Mouse (Mus musculus): ENCODE measurements around the gene Tmem95.
"Not testable (repeated sequence)": the region's sequence is repeated elsewhere in the genome, so short reads cannot be mapped to it uniquely, and the experiment has no call there.

Tmem95 gene

DNA sequence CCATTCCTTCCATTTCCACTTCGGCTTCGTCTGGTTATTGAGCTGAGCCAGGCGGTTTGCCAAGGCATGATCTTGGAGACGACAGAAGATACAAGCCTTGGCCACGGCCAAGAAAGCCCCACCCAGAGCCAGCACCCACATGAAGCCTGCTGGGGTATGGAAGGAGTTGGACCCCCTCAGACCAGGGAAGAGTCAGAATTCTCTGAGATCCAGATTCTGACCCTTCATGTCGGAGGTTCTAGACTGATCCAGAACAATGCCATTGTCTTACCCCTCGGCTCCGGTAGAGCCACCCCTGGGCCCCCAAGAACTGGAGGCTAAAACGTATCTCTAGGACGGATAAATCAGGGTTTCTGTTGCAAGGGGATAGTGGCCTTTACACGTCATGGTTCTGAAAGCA is at the start of gene Tmem95:
Gene Tmem95 (minus strand): TSS at position 141 of the 400 bp plus-strand sequence.
- DNase-seq (ENCODE audit: low spot score) = no peak

DNA sequence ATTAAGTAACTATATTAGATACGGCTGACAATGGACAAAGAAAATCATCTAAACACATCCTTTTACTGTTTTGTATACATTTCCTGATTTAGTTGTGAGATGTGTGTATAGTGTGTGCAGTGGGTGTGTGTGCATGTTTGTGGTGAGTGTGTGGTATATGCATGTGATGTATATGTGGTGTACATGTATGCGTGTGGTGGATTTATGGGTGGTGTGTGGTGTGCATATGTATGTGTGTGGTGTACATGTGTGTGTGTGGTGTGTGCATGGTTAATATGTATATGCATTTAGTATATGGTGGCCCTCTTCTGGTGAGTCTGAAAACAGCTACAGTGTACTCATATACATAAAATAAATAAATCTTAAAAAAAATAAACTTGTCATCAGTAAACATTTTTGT is 49.7 kb upstream of the Tmem95 start:
- no peak for DNase-seq (ENCODE audit: low spot score)

DNA sequence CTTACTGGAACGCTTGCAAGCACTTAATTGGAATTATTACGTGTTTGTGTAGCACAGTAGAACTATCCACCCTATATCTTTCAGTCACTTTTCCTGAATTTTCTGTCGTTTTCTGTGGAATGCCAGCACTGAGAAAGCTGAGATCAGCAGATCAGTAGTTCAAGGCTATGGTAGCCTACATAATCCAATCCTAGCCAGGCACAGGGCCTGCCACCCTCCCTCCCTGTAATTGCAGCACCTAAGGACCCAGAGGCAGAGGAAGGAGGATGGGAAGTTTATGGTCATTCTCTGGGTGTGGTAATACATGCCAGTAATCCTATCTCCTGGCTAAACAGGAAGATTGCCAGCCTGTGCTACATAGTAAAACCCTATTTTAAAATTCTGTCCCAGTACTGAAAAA is 45.0 kb upstream of the Tmem95 start:
- no peak for DNase-seq (ENCODE audit: low spot score)

DNA sequence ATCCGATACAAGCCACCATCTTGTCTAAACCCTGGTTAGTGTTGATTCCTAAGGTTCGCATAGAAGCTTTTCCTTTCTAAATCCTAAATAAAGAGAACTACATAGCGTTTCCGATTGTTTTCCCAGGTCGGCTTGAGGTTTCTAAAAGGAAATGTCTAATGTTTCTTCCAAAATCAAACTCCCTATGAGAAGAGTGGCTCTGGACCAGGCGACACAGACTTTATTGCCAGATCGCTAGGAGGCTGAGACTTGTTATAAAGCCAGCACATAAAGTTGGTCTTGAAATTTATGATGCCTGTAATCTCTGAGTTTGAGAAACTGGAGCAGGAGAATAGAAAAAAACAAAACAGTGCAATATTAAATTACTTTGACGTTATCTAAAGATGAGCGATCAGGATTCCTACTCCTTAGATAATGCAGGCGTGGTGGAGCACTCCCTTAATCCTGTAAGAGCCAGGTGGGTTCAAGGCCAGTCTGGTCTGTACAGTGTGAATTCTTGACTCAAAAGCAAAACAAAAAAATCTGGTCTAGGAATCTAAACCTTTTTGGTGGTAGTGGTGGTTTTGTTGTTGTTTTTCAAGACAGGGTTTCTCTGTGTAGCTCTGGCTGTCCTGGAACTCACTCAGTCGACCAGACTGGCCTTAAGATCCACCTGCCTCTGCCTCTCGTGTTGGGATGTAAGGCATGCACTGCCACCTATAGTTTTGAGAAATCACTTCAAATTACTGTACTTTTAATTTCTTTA is 44.4 kb upstream of the Tmem95 start:
- DNase-seq (ENCODE audit: low spot score) = no peak

DNA sequence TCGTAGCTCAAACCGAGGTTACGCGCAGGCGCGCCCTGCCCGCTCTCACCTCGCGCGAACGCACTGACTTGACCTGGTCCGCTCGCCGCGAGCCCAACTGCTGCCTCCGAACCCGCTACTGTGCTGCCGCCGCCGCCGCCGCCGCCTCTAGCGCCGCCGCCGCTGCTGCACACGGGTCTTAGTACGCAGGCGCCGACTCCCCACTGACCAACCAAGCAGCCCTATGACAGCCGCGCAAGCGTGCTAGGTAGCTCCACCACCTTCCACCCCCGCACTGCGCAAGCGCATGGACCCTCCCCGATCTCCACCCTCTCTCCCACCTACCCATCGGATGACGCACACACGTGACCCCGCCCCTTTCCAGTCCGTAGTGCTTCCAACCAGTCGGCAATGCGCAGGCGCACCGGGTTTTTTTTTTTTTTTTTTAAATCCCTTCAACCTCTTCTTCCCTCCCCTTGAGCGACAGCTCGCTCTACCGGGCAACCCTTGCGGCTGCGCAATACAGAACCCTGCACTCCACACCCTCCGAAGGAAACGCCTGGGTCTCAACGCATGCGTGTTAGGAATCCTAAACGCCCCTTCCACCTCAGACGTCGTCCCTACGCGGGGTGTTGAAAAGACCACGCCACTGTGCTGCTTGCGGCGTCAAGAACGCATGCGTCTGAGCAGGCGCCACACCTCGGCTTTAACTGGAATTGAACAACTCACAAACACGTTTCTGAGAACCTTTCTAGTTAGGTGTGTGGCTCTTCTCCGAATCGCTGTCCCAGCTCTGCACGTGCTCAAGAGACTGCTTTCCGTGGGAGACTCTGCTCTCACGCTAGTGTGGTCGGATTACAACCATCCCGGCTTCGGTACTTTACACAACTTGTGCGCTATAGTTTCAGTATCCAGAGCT is 43.5 kb upstream of the Tmem95 start, which contains the start of gene Eif5a:
Gene Eif5a (minus strand): TSS at position 845 of the 898 bp plus-strand sequence.
- DNase-seq (ENCODE audit: low spot score) = peak; percentile 100

DNA sequence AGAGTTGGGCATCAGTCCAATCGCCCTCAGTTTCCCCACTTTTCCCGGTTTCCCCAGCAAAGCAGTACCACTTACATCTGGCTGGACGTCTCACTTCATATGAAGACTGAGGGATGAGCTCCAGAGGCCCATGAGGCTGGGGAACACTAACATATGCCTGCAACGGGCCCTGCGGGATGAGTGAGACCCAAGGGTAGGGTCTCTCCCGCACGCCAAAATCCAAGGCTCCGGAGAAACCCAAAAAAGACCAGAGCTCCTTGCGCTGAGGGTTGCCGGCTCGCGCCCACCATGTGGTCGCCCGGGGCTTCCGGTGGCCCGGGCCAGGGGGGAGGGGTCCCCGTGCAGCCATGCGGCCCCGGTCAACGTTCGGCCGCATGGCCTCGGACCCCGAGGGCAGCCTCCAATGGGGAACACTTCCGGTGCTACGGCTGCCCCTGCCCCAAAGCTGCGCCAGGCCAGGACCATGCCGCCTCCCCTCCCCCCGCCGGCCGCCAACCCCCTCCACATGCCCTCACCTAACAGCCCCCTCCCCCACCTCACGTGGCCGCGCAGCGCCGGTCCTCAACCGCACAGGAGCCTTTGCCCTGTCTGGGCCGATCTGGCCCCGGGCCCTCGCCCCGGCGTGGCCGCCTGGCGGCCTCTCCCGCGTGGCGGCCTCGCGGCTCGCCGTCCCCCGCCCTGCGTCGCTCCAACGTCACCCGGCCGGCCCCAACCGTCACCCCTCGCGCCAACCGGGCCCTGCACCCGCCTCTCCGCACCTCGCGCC is 42.6 kb upstream of the Tmem95 start:
- DNase-seq (ENCODE audit: low spot score) = peak; percentile 48

DNA sequence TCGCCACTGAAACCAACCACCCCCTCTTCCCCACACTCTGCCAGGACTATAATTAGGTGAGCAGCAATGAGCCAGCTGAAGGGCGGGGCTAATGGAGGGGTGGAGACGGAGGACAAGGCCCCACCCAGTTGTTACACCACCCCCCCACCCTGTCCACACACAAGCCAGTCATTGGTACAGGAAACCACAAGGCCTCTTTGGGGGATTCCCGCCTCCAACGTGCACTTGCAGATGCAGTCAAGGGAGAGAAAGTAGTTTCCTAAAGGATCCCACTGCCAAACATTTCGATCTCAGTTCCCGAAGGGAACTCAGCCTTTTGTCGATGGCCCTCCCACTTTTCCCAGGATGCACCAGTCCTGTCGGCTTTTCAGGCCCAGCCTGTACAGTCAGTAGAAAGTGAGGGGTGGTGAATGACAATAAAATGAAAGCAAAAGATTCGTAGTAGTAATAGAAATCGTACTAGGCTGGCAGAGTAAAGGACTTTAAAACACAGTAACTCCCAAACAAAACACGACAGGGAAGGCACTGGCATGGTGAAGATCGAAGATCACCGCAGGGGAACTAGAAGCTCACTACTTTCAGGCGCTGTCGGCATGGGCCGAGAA is 41.9 kb upstream of the Tmem95 start:
- DNase-seq (ENCODE audit: low spot score) = peak; percentile 72

DNA sequence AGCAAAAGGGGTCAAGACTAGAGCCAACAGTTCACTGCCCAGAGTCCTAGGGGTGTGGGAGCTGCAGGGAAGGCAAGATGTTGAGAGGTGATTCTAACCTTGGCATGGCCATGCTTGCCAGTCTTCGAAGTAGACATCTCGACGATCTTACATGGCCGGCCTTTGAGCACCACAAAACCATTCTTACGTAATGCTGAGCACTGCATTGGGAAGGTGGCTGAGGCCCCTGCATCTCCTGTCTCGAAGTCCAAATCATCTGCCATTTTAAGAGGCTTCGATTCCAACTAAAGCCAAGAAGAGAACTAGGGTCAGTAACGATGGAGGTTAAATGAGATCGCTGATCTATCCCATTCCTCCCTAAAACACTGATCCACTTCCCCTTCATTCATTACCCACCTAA is 41.2 kb upstream of the Tmem95 start:
- no peak for DNase-seq (ENCODE audit: low spot score)

DNA sequence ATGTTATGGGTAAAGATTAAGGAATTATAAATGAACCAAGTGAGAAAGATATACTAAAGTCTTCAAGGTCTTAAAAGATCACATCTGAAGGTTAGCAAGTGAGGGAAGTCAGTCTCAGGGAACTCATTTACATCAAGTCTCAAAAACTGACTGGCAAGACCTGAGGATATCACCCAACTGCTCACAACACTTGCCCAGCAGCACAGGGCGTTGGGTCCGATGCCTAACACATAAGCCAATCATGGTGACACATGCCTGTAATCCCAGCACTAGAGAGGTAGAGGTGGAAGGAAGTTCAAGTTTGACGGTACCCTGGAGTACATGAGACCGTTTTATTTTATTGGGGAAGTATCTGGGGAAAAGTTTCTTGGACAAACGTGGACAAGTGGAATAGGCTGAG is 40.3 kb upstream of the Tmem95 start:
- no peak for DNase-seq (ENCODE audit: low spot score)

DNA sequence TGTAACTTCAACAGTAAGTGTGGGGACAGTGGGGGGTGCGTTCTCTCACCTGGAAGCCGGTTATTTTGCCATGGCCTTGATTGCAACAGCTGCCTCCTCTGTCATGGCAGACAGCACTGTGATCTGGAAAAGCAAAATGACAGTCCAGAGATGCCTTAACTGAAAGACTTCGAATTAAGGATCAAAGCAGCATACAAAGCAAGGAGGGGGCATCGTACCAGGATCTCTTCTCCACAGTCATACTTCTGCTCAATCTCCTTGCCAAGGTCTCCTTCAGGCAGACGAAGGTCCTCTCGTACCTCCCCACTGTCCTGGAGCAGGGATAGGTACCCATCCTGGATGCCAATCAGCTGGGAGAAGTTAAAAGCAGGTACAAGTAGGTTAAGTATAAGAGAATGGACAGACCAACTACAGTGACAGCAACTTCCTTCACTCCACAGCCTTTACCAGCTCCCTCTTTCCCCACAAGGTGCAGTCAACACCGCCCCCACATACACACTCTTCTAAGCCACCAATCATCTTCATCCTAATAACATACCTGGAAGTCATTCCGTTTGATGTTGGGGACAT is 39.6 kb upstream of the Tmem95 start:
- DNase-seq (ENCODE audit: low spot score) = no peak

DNA sequence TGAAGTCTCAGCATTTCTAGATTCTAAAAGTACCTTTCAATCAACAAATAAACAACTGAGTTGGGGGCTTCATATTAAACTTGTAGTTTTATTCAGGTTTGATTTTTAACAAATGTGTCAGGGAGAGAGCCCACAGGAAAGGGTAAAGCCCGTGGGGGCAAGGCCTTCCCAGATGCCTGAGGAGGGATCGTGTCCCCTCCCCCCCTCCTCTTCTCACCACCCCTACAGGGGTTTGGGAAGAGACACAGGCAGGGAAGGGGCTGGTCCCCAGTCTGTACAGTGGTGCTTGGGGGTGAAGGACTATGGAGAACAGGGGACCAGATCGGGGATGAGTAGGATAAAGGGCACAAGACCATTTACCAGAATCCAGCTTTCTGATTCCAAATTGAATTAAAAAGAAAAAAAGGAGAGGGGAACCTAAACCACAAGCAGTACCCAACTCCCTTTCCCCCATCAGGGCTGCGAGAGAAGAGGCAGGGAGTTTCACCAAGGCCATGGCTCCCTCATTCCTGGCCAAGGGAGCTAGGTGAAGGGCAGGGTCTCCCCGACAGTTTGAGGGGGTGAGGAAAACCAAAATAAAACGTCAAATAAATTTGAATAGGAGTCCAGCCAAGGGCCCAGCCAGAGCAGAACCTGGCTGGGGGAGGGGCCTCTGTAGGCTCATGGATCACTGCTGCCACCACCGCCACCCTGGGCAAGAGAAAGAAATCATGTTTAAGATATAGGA is 39.0 kb upstream of the Tmem95 start:
- not testable (repeated sequence) for DNase-seq (ENCODE audit: low spot score)

DNA sequence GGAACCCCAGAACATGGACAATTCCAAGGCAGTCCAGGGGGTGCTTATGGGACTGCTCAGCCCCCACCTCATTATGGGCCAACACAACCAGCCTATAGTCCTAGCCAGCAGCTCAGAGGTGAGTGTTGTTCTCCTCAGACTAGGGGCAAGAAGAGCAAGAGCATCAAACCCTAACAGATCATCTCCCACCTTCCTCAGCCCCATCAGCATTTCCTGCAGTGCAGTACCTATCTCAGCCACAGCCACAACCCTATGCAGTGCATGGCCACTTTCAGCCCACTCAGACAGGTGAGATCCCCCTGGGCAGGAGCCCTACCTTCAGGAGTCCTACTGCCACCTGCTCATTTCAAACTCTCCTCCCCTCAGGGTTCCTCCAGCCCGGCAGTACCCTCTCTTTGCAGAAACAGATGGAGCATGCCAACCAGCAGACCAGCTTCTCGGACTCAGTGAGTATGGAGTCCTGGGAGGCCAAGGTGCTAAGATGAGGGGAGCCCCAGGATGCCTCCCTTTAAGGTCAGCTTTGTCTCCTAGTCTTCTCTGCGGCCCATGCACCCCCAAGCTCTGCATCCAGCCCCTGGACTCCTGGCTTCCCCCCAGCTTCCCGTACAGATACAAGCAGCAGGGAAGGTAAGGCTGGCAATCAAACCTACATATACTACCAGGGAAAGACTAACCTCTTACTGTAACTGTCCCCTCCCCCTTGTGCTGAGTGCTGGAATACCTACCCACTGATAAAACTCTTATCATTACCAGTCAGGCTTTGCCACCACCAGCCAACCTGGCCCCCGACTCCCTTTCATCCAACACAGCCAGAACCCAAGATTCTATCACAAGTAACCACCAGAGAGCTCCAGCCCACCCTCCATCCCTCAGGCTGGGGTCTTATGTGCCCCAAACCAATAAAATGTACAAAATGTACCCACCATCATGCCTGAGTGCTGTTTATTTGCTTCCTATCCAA is 38.1 kb upstream of the Tmem95 start:
- DNase-seq (ENCODE audit: low spot score) = no peak

DNA sequence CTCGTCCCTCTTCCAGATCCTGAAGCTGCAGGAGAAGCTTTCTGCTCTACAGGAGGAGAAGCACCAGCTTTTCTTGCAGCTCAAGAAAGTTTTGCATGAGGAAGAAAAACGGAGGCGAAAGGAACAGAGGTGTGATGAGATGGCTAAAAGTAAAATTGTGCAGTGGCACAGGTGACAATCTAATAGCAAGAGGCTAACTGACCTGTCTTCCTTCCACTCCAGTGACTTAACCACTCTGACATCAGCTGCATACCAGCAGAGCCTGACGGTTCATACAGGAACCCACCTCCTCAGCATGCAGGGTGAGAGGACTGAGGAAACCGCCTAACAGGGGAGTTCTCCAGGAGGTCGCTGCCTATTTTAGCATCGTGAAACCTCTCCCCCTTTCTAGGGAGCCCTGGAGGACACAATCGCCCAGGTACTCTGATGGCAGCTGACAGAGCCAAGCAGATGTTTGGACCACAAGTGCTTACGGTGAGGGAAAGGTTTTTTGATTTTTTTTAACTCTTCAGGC is 37.2 kb upstream of the Tmem95 start:
- no peak for DNase-seq (ENCODE audit: low spot score)

DNA sequence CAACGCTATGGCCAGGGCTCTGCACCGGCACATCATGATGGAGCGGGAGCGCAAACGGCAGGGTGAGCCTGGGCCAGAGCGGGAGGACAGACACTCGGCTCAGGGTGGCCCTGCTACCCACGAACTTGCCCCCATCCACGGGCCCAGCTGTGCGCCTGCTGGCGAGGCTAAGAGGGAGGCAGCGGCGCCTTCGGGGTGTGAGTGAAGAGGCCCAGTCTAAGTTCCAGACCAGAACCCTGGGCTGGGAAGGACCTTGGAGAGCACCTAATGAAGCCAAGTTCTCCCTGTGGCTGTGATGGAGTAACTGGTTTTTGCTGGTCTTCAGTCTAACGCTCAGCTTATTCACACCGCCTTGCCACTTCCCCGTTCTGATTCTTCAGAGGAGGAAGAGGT is 36.5 kb upstream of the Tmem95 start:
- no peak for DNase-seq (ENCODE audit: low spot score)

DNA sequence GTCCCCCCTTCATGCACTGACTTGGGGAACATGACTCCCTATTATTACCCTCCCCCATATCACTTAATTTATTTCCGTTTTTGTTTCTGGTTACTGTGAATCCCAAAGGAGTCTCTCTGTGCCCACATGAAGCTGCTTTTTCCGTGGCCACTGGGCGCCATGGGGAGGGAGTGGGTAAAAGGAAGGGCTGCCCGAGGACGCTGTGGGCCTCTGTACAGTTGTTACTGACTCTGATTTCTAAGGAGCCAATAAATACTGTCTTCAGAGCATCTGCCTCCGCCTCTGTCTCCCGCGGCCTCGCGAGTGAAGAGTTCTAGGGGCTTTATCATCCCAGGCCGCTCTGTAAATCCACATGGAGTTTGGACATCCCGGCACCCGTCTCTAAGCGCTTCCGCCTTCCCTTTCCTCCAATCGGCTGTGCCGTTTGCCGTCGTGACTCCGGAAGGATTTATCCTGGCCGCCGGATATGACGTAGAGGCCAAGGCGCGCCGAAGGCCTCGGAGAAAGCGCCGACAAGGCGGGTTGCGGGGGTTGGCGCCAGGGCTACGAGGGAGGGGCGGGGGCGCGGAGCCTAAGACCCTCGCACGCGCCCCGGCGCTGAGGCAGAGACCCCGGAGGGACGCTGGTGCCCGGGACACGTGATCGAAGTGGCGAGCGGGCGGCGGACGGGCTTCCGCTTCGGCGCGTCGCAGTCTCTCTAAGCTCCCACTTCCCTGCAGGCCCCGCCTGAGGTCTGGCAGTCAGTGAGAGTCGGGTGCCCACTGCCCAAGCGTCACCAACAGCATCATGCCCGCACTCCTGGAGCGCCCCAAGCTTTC is 35.9 kb upstream of the Tmem95 start, which contains the start of gene Gps2:
Gene Gps2 (plus strand): TSS at position 335 of the 818 bp plus-strand sequence.
- peak; percentile 89 for DNase-seq (ENCODE audit: low spot score)

DNA sequence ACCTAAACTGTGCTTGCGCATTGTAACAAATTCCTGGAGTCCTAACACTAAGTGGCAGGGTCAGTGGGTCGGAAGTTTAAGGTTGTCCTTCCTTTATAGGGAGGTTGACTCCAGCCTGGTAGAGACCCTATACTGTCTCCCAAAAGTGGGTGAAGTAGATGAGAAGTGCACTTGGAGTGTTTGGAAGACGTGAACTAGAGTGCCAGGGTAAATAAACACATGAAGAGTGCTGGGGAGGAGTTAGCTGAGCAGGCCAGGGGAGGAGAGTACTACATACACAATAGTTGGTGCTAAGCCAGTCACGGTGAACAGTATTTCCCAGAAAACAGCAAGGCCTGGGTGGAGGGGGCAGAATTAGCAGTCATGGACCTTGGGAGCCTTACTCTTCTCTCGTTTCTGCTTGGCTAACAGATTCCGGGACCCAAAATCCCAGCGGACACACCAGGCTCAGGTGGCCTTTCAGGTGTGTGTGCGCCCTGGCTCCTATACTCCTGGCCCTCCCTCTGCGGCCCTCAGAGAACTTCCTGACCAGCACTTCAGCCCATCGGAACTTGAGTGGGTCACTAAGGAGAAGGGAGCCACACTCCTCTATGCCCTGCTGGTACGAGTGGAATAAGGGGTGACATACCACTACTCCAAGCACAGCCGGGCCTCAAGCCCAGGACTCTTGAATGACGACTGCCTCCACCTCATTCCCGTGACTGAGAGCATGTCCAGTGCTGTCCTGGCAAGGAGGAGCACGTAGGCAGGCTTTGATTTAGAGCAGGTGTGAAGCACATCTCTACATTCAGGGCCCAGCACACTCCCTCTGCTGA is 35.1 kb upstream of the Tmem95 start:
- no peak for DNase-seq (ENCODE audit: low spot score)

DNA sequence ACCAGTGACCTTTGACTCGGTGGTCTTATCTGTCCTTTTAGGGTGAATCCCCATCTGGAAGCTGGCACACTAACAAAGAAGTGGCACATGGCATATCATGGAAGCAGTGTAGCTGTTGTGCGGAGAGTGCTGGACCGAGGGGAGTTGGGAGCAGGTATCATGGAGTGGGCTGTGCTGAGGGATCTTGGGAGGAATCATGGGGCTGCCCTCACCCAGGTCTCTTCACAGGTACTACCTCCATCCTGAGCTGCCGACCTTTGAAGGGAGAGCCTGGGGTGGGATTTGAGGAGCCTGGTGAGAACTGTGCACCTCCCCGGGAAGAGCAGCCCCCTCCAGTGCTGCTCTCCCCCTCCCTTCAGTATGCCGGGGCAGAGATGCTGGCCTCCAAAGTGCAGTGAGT is 33.9 kb upstream of the Tmem95 start:
- no peak for DNase-seq (ENCODE audit: low spot score)

Measured in urinary bladder, postnatal 25 days (tissue).